Mouse (Mus musculus) left cerebral cortex, adult 2 months (tissue): ENCODE measurements around the gene Micu1. TPM values are rescaled to one million over a fixed set of nuclear protein-coding genes. Genes with fewer than 3 reads are reported as not detected.

Source experiments
- DNase-seq, 2 experiments: peaks; one replicate each; pipeline ENCODE4 v3.0.0; 2021 to 2022; ENCODE audit warnings: low spot score in 2 of 2, mixed read lengths in 1 of 2; ENCODE audit errors: extremely low spot score in 1 of 2
- H3K27ac ChIP-seq: fragments of 200-600 bp; 2 replicates; pipeline ENCODE4 v1.8.1; 2022
- H3K4me3 ChIP-seq: fragments of 200-600 bp; 2 replicates; pipeline ENCODE4 v1.8.1; 2022
- CTCF ChIP-seq: fragments of 200-600 bp; IDR thresholded peaks from 2 replicates; pipeline ENCODE4 v1.8.1; 2022; ENCODE audit warnings: antibody characterized with exemption, mild to moderate bottlenecking, moderate library complexity
- intact Hi-C: fragments of 180-260 bp; cut with DNase I; formaldehyde crosslinking; loops from one replicate; pipeline ENCODE4 v1.15.1; 2025
- total RNA-seq, 2 experiments: library from RNA; stranded (reverse); gene quantifications; 2 replicates each; pipeline ENCODE4 v1.2.3; 2021

Gene Micu1
- total RNA-seq, 2 experiments from 2014 or later = 85.2 to 89.9 TPM

DNA sequence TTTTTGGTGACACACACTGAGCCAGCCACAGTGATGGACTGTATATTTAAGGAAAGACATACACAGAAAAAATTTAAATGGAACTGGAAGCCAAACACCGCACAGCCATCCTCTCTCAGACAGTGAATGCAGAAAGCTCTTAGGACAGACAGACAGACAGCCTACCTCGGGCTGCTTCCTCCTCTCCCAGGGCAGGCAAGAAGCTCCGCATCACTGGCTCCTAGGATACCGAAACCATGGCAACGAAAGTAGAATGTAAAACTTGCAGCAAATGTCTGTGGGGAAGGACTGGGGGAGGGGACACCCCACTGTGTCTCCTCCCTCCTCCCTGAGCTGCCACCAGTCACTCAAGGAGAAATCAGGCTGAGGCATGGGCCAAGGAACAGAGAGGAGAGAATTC lies 195.2 kb downstream of the Micu1 start:
- H3K27ac ChIP-seq = peak overlapping the region; percentile 98
- TF ChIP-seq CTCF = no peak
- intact Hi-C loops = loop anchor here (5.0 kb wide), 1 partner anchor 210 kb away; the partner anchor contains the start of gene Spock2
- peak overlapping the region; percentile 13 for H3K4me3 ChIP-seq
- peak; percentile 71 to 85 for DNase-seq

DNA sequence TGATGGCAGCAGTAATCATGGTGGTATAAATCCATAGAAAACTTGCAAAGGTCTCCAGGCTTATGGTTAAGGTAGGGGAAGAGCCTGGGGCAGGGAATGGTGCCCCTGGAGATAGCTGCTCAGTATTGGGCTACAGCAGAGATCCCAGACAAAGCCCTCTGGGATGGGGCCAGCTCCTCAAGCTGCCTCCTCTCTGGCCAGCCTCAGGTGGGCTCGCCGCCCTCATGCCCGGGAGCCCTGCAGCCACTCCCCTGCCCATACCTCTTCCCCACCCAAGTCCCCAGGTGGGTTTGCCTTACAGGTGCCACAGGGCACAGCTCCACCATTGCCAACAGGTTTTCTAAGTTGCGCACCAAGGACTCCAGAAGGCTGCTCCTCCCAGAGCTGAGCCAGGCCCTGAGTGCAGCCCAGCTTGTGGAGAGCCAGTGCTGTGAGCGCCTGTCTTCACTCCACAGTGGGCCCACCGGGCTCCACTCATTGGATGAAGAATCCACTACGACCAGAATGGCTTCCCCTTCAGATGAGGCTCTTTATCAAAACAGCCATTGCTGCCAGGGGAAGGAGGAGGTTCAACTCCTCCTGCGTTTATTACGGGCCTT lies 196.0 kb downstream of the Micu1 start:
- peak overlapping the region; percentile 98 for H3K27ac ChIP-seq
- no peak overlapping the region for H3K4me3 ChIP-seq
- intact Hi-C loops = loop anchor here (5.0 kb wide), 1 partner anchor 209 kb away; the partner anchor contains the start of gene Spock2
- no peak for TF ChIP-seq CTCF
- DNase-seq = no peak

DNA sequence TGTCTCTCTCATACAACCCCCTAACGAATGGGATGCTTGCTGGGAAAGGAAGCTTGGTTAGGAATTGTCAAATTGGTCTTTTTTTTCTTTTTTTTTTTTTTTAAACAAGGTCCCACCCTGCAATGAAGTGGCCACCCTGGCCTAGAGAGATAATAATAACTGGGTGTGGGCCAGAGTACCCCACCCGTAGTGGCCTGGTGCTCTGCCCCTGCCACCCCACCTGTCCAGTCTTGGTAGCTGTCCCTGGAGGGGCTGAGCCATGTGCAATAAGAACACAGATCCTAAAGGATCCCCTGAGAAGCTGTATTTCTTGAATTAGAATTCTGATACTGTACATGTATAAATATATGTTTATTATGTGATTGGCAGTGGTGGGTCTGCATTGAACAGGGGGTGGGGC lies 196.7 kb downstream of the Micu1 start:
- TF ChIP-seq CTCF = no peak
- peak overlapping the region; percentile 98 for H3K27ac ChIP-seq
- intact Hi-C loops = loop anchor here (5.0 kb wide), 1 partner anchor 208 kb away; the partner anchor contains the start of gene Spock2
- no peak overlapping the region for H3K4me3 ChIP-seq
- DNase-seq = no peak

DNA sequence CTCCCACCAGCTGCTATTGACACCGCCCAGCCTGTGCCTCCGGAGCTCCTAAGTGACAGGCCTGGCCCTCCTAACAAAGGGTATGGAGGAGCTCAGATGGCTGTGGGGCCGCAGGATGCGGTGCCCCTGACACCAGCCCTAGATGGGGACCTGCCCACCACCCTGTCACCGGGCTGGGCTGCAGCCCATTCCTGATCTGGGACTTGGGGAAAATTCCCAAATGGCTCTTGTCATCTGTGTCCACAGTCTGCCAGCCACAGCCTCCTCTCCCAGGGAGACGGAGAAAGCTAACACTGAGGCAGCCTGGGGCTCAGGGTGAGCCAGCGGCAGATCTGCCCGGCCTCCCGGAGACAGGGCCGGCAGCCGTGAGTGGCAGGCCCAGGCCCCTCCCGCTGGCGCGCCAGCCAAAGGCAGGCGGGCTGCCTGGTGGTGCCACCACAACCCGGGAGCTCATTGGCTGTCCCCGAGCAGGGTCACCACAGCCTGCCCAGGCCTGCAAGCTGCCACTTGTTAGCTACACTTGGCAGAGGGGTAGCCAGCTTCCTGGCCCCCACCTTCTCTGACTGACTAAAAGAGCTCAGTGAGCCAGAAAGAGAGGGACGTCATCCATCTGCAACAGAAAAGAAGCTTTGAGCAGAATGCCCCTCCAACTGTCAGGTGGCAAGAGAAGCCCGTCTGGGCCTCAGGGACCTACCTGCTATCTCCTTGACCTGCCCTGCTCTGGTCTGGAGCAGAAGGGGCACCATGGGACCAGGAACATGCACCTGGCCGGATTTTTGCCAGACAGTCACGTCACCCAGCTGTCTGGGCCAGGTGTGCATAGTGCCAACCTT lies 197.3 kb downstream of the Micu1 start:
- no peak overlapping the region for H3K4me3 ChIP-seq
- peak overlapping the region; percentile 98 for H3K27ac ChIP-seq
- no peak for TF ChIP-seq CTCF
- intact Hi-C loops = loop anchor here (5.0 kb wide), 1 partner anchor 208 kb away; the partner anchor contains the start of gene Spock2
- DNase-seq = peak; percentile 85 to 92

DNA sequence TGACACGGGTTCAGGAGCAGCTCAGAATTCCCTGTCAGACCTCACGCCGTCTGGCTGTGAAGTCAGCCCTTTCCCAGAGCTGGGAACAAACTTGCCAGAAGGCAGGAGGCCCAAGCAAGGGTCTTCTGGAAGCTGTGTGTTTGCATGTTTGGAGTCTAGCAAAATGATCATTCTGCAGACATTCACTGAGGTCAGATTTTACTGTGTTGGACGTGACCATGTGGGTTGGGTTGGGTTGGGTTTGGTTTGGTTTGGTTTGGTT lies 197.8 kb downstream of the Micu1 start:
- Histone ChIP-seq H3K4me3 (no peak overlapping the region), H3K27ac (peak overlapping the region; percentile 98)
- TF ChIP-seq CTCF = no peak
- intact Hi-C loops = no loop called here
- DNase-seq = no peak

DNA sequence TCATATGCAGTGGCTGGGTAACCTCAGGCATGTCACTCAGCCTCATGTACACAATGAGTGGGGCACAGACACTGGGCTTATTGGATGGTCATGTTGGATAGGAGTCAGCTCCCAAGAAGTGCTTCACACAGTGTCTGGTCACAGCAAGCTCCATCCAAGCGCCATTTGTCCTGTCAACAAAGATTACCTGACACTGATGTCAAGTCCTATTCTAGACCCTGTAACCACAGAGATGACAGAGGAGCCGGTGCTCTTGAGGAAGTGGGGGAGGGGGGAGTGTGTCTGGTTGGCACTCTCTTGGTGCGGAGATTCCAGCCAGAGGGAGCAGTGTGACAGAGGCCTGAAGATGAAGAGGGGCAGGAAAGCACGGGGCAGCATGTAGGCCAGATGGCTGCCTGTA lies 198.7 kb downstream of the Micu1 start:
- DNase-seq = no peak
- intact Hi-C loops = no loop called here
- Histone ChIP-seq H3K4me3 (no peak overlapping the region), H3K27ac (peak overlapping the region; percentile 98; the same call in 1 of the 2 replicates)
- TF ChIP-seq CTCF = no peak

DNA sequence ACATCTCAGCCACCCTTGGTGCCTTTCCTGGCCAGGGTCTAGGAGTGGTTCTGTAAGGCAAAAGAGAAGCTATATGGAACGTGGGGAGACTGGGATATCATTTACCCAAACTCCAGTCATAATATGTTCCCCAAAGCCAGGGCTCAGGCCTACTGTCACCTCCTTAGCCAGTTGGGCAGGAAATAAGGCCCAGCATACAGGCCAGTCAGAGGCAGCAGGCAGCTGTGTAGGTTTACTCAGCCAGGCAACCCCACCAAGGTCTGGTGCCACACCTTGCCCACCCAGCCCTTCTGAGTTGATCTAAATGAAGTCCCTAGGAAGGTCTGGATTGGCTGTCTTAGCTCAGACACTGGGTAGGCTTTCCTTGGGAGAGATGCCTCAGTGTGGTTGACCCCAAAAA lies 199.2 kb downstream of the Micu1 start:
- intact Hi-C loops = no loop called here
- H3K4me3 ChIP-seq = no peak overlapping the region
- no peak for TF ChIP-seq CTCF
- H3K27ac ChIP-seq = peak overlapping the region; percentile 64
- no peak for DNase-seq

DNA sequence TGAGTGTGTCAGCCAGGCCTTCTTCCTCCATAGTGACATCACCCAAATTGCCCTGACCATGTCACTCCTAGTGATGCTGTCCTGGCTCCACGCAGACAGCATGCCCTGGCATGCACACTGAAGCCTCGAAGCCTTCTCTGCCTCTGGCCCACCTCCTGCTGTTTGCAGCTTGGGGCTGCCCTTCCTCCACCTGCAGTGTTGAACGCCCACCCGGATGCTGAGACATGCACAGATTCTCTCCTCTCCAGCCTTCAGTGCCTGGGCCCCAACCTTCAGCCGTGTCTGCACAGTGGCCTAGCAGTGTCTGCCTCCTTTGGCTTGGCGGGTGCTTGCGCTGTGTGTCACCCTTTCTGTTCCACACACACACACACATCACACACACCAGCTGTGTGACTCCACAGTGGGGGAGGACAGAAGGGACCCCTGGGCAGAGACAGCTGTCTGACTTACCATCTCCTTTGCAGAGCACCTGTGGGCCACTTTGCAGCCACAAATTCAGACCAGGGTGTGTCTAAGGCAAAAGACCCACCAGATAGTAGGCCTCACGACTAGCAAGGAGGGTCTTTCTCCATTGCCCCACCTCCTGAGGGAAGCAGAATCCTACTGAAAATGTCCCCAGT lies 199.8 kb downstream of the Micu1 start:
- no peak overlapping the region for H3K4me3 ChIP-seq
- DNase-seq = no peak
- peak overlapping the region; percentile 64 for H3K27ac ChIP-seq
- TF ChIP-seq CTCF = no peak
- intact Hi-C loops = no loop called here

DNA sequence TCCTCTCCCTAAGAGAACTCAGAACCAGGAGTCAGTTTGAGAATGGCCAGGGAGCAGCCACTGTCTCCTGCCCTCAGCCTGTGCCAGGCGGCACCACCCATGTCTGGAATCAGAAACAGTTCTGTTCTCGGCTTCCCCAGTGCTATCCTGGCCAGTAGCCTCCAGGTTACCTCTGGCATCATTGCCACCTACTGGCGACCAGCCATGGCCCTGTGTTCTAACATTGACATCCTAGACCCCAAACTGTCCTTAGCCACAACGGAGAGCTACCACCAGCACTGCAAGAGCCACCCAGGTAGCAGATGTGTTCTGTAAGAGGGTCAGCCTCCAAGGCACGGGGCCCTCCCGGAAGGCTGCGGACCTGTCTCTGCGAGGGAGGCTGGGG lies 200.3 kb downstream of the Micu1 start:
- Histone ChIP-seq H3K4me3 (no peak overlapping the region), H3K27ac (peak overlapping the region; percentile 64)
- no peak for DNase-seq
- intact Hi-C loops = no loop called here
- no peak for TF ChIP-seq CTCF

DNA sequence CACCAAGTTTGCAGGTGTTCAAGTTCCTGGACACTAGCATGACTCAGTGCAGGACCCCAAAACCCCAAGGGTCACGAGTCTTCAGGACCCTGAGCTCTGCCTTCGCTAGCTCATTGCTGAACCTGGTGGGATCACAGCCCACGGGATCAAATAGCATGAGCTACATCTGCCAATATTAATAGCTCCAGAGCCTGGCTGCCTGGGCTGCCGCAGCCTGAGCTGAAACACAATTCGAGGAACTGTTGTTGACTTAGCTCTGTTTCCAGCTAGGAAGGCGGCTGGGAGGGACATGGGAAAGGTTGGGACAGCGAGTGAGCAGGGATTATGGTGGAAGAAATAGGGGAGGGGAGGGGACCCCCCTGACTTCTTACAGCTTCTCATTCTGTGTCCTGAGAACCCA lies 200.9 kb downstream of the Micu1 start:
- intact Hi-C loops = no loop called here
- no peak for TF ChIP-seq CTCF
- no peak overlapping the region for H3K4me3 ChIP-seq
- H3K27ac ChIP-seq = peak overlapping the region; percentile 36; the same call in 1 of the 2 replicates
- no peak for DNase-seq

DNA sequence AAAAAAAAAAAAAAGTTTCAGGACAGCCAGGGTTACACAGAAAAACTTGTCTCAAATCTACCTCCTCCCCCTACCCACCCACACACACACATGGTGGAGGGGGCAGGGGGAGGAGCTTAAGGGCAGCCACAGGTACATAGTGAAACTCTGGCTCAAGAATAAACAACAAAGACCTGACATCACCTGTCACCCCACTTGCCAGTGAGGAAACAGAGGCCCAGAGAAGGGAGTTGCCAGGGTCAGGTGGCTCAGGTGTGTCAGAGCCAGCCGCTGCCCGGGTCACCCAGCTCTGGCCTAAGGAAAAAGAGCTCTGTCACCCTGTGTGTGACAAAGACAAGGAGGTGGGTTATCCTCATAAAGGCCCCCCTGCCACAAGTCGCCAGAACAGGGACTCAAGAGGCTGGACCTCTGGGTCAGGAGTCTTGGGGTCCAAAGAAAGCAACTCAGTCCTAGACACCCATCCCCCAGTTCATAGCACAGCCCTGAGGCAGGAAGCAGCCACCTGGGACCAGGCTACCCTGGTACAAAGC lies 204.9 kb downstream of the Micu1 start:
- no peak for TF ChIP-seq CTCF
- H3K4me3 ChIP-seq = no peak overlapping the region
- H3K27ac ChIP-seq = no peak overlapping the region
- no peak for DNase-seq
- intact Hi-C loops = no loop called here

DNA sequence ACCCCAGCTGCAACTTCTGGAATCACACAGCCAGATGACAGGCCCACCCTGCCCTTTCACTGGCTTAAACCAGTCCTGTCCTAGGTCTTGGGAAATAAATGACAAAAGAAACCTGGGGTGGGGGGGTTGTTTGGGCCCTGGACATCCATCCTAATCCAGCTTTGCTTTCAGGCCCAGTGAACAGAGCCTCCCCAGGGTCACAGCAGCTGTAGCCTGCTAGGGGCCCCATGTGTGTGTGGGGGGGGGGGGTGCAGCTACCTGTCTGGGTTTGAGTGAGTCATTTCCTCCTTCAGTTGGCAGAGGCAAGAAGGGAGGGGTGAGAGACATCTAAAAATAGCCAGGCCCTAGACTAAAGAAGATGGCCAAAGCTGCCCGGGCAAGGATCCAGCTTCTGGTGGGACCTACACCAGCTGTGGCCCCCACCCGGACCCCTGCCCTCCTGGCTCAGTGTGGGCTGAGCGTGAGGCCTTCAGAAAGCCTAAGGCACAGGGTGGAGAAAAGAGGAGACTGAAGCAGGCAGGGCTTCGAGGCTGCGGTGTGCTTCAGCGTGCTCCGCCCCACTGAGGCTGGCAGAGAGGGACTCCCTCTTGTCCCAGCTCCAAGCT lies 205.5 kb downstream of the Micu1 start:
- no peak for TF ChIP-seq CTCF
- intact Hi-C loops = no loop called here
- Histone ChIP-seq H3K27ac (0 out of 2 replicates have a peak overlapping the region, but pooled peaks have one; percentile 24), H3K4me3 (no peak overlapping the region)
- DNase-seq = no peak
